Mouse (Mus musculus) neural tube, embryonic 11.5 days (tissue): ENCODE data around the gene Map1lc3b. TPM values are rescaled to one million over a fixed set of nuclear protein-coding genes. Genes with fewer than 3 reads are reported as not detected.

Experiments used
- ATAC-seq: fragments of 200-750 bp; cut with Nextera tagmentation; 2 replicates; pipeline ENCODE4 v1.8.0; 2017; ENCODE audit warnings: moderate number of reproducible peaks, mild to moderate bottlenecking, moderate TSS enrichment, moderate library complexity; ENCODE audit not compliant: insufficient read depth, low FRiP score, low TSS enrichment
- DNase-seq: peaks from one replicate; pipeline ENCODE4 v3.0.0-alpha.2; 2015; ENCODE audit warnings: low spot score
- H3K27ac ChIP-seq: fragments of 300-500 bp; sonication (generic); 2 replicates; pipeline ENCODE4 v1.5.1; 2014; ENCODE audit warnings: low read depth, mild to moderate bottlenecking, low read length
- H3K27me3 ChIP-seq: fragments of 300-500 bp; sonication (generic); 2 replicates; pipeline ENCODE4 v1.6.1; 2014; ENCODE audit warnings: mild to moderate bottlenecking, low read length, mixed read lengths; ENCODE audit not compliant: control insufficient read depth, insufficient read depth
- H3K36me3 ChIP-seq: fragments of 300-500 bp; sonication (generic); 2 replicates; pipeline ENCODE4 v1.6.1; 2014; ENCODE audit warnings: mild to moderate bottlenecking, low read length, moderate library complexity, mixed read lengths; ENCODE audit not compliant: control insufficient read depth, insufficient read depth
- H3K4me1 ChIP-seq: fragments of 300-500 bp; sonication (generic); 2 replicates; pipeline ENCODE4 v1.6.1; 2014; ENCODE audit warnings: low read length, mixed read lengths; ENCODE audit not compliant: control insufficient read depth, insufficient read depth
- H3K4me2 ChIP-seq: fragments of 300-500 bp; sonication (generic); 2 replicates; pipeline ENCODE4 v1.6.1; 2014; ENCODE audit warnings: low read depth, mild to moderate bottlenecking, moderate library complexity
- H3K4me3 ChIP-seq: fragments of 300-500 bp; sonication (generic); 2 replicates; pipeline ENCODE4 v1.5.1; 2014; ENCODE audit warnings: low read depth, low read length
- H3K9ac ChIP-seq: fragments of 300-500 bp; sonication (generic); 2 replicates; pipeline ENCODE4 v1.6.1; 2014; ENCODE audit warnings: mild to moderate bottlenecking, low read length
- H3K9me3 ChIP-seq: fragments of 300-500 bp; sonication (generic); 2 replicates; pipeline ENCODE4 v1.6.1; 2016; ENCODE audit warnings: low read length; ENCODE audit not compliant: control insufficient read depth
- WGBS: fragments of 180-500 bp; shearing (Covaris S2); extraction: QIAGEN DNeasy Blood & Tissue Kit; methylation state at CpG from one replicate; pipeline ENCODE4 v1.1.7; 2014; 5-methylcytosine and 5-hydroxymethylcytosine counted together
- polyA plus RNA-seq: library from polyadenylated mRNA; unstranded; fragments of >200 nt; fragmentation: Nextera tagmentation; extraction: Ambion mirVana; gene quantifications from 2 replicates; pipeline ENCODE4 v1.2.1, GENCODE M21; 2014

Map1lc3b gene
- polyA plus RNA-seq: 304 and 313 TPM in 2 replicates

- peak within 1 kb of the TSS; percentile 83 for H3K9ac ChIP-seq
- under 1% methylated on average over 90 of the region's 94 CpGs for WGBS
- peak within 1 kb of the TSS; percentile 91 for H3K4me3 ChIP-seq
- no peaks in the 10 kb centered on the region for H3K9me3 ChIP-seq
- peak within 1 kb of the TSS; percentile 83 for H3K4me2 ChIP-seq
- peak within 1 kb of the TSS; percentile 20; the same call in 1 of the 2 replicates for H3K27ac ChIP-seq
- peak; percentile 99 for DNase-seq
- no peaks in the 10 kb centered on the region for H3K27me3 ChIP-seq
- H3K36me3 ChIP-seq: peaks cover 4% of the 10 kb centered on the region; the same call in 1 of the 2 replicates
- peaks cover 15% of the 10 kb centered on the region for H3K4me1 ChIP-seq
- ATAC-seq: peak; percentile 87
Observed at GRCm38 (mm10) chr8:121590203-121591177, at the start of gene Map1lc3b. TSS of gene Map1lc3b (plus strand) at chr8:121590361.

GRCm38 (mm10) chr8:121541862-121542261 lies 48.3 kb upstream of the Map1lc3b start:
- Histone ChIP-seq H3K9ac (no peak overlapping the region), H3K4me3 (no peak overlapping the region), H3K27ac (no peak overlapping the region), H3K9me3 (no peaks in the 10 kb centered on the region), H3K36me3 (no peaks in the 10 kb centered on the region), H3K4me1 (no peaks in the 10 kb centered on the region), H3K27me3 (no peaks in the 10 kb centered on the region), H3K4me2 (no peak overlapping the region)
- DNase-seq (no peak), ATAC-seq (no peak)
- WGBS: 81% methylated on average over 19 of the region's 19 CpGs

- DNase-seq (no peak), ATAC-seq (no peak)
- no peak overlapping the region for H3K4me2 ChIP-seq
- H3K9me3 ChIP-seq: no peaks in the 10 kb centered on the region
- H3K4me3 ChIP-seq: no peak overlapping the region
- no peaks in the 10 kb centered on the region for H3K4me1 ChIP-seq
- H3K27me3 ChIP-seq: no peaks in the 10 kb centered on the region
- no peak overlapping the region for H3K9ac ChIP-seq
- H3K27ac ChIP-seq: no peak overlapping the region
- WGBS: 73% methylated on average over 13 of the region's 13 CpGs
- no peaks in the 10 kb centered on the region for H3K36me3 ChIP-seq
Observed at GRCm38 (mm10) chr8:121542901-121543300, 47.3 kb upstream of the Map1lc3b start.

GRCm38 (mm10) chr8:121544276-121544785 lies 45.8 kb upstream of the Map1lc3b start, which contains the start of gene 1700018B08Rik:
TSS of gene 1700018B08Rik (minus strand) at chr8:121544320.
- ATAC-seq (no peak), DNase-seq (no peak)
- Histone ChIP-seq H3K36me3 (no peaks in the 10 kb centered on the region), H3K9me3 (no peaks in the 10 kb centered on the region), H3K4me3 (no peak within 1 kb of the TSS), H3K27ac (no peak within 1 kb of the TSS), H3K4me1 (no peaks in the 10 kb centered on the region), H3K9ac (no peak within 1 kb of the TSS), H3K4me2 (no peak within 1 kb of the TSS), H3K27me3 (no peaks in the 10 kb centered on the region)
- WGBS: 91% methylated on average over 12 of the region's 12 CpGs

- no peak for ATAC-seq
- no peaks in the 10 kb centered on the region for H3K4me1 ChIP-seq
- no peak for DNase-seq
- H3K9me3 ChIP-seq: no peaks in the 10 kb centered on the region
- H3K4me2 ChIP-seq: no peak overlapping the region
- no peaks in the 10 kb centered on the region for H3K36me3 ChIP-seq
- 79% methylated on average over 11 of the region's 11 CpGs for WGBS
- no peak overlapping the region for H3K27ac ChIP-seq
- no peak overlapping the region for H3K4me3 ChIP-seq
- H3K27me3 ChIP-seq: no peaks in the 10 kb centered on the region
- H3K9ac ChIP-seq: no peak overlapping the region
Observed at GRCm38 (mm10) chr8:121544936-121545335, 45.2 kb upstream of the Map1lc3b start.

- no peak overlapping the region for H3K9ac ChIP-seq
- H3K4me3 ChIP-seq: no peak overlapping the region
- no peaks in the 10 kb centered on the region for H3K9me3 ChIP-seq
- no peak overlapping the region for H3K4me2 ChIP-seq
- DNase-seq (peak; percentile 79), ATAC-seq (no peak)
- no peaks in the 10 kb centered on the region for H3K27me3 ChIP-seq
- H3K36me3 ChIP-seq: no peaks in the 10 kb centered on the region
- no peaks in the 10 kb centered on the region for H3K4me1 ChIP-seq
- H3K27ac ChIP-seq: no peak overlapping the region
- WGBS: 9% methylated on average over 7 of the region's 7 CpGs
Observed at GRCm38 (mm10) chr8:121547132-121547531, 43.0 kb upstream of the Map1lc3b start.

GRCm38 (mm10) chr8:121550056-121550455 lies 40.1 kb upstream of the Map1lc3b start:
- WGBS: 88% methylated on average over 6 of the region's 6 CpGs
- no peak for DNase-seq
- peaks cover 5% of the 10 kb centered on the region; the same call in 1 of the 2 replicates for H3K36me3 ChIP-seq
- H3K4me3 ChIP-seq: no peak overlapping the region
- no peaks in the 10 kb centered on the region for H3K9me3 ChIP-seq
- H3K27ac ChIP-seq: no peak overlapping the region
- no peak overlapping the region for H3K4me2 ChIP-seq
- no peak overlapping the region for H3K9ac ChIP-seq
- ATAC-seq: no peak
- no peaks in the 10 kb centered on the region for H3K27me3 ChIP-seq
- H3K4me1 ChIP-seq: no peaks in the 10 kb centered on the region

- Histone ChIP-seq H3K4me2 (no peak overlapping the region), H3K4me3 (no peak overlapping the region), H3K36me3 (peaks cover 5% of the 10 kb centered on the region; the same call in 1 of the 2 replicates), H3K27ac (no peak overlapping the region), H3K9ac (no peak overlapping the region), H3K9me3 (no peaks in the 10 kb centered on the region), H3K4me1 (no peaks in the 10 kb centered on the region), H3K27me3 (no peaks in the 10 kb centered on the region)
- ATAC-seq (no peak), DNase-seq (no peak)
- WGBS: 72% methylated on average over 24 of the region's 24 CpGs
Observed at GRCm38 (mm10) chr8:121551065-121551985, 38.8 kb upstream of the Map1lc3b start.
